Comparison of ENCODE assay signal across 8 mouse cellular contexts in the genomic region with DNA sequence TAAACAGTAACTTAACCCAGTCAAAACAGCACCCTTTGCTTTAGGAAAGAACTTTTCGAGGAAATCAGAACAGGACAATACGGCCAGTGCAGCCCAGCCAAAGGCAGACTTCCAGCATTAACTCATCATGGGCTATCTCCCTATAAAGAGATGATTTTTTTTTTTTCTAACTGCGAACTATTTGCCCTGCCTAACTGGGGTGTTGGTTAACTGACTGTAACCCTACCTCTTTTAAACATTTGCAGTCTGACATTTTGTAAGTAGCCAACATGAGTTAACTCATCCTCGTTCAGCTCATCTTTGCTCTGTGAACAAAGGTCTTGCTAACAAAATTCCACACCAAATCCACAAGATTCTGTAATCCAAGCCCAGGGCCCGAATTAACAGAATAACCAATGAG. TPM values are rescaled to one million over a fixed set of nuclear protein-coding genes. Genes with fewer than 3 reads are reported as not detected.
A peak's percentile ranks its signal among the peaks of the same experiment; 100 is the strongest.
DNase-seq lines count a peak whose midpoint lies in the region; ATAC-seq and TF ChIP-seq lines count a peak whose summit lies in the region.

No protein-coding gene starts in this region.

- no peaks in the 10 kb centered on the region for H3K36me3 ChIP-seq in embryonic facial prominence, embryonic 15.5 days
- no peaks in the 10 kb centered on the region for H3K36me3 ChIP-seq in intestine, embryonic 16.5 days (ENCODE audit: control insufficient read depth, insufficient read depth, low read length)
- H3K36me3 ChIP-seq in midbrain, postnatal 0 days (ENCODE audit: insufficient read depth, low read length) = no peaks in the 10 kb centered on the region

- peak; percentile 85 for DNase-seq in kidney, adult 9 months
- DNase-seq in kidney, postnatal 25 days = no peak
- DNase-seq in midbrain, postnatal 0 days (ENCODE audit: low spot score) = no peak
- DNase-seq in cerebellum, adult 11 months = no peak
- DNase-seq in left cerebral cortex, adult 11 months (ENCODE audit: low spot score) = no peak
- DNase-seq in ovary, postnatal 36 days (ENCODE audit: low spot score) = no peak

- H3K4me1 ChIP-seq in embryonic facial prominence, embryonic 15.5 days = peaks cover 32% of the 10 kb centered on the region
- H3K4me1 ChIP-seq in intestine, embryonic 16.5 days (ENCODE audit: control insufficient read depth, insufficient read depth, low read length) = peaks cover 23% of the 10 kb centered on the region; the same call in 1 of the 2 replicates
- H3K4me1 ChIP-seq in midbrain, postnatal 0 days (ENCODE audit: insufficient read depth, low read length) = peaks cover 12% of the 10 kb centered on the region

- H3K27ac ChIP-seq in embryonic facial prominence, embryonic 15.5 days (replicated peaks) = no peak overlapping the region
- H3K27ac ChIP-seq in intestine, embryonic 16.5 days (ENCODE audit: low read length) = no peak overlapping the region
- H3K27ac ChIP-seq in midbrain, postnatal 0 days (ENCODE audit: low read depth, low read length) = peak overlapping the region; percentile 95

- no peak for ATAC-seq in embryonic facial prominence, embryonic 15.5 days (ENCODE audit: insufficient number of reproducible peaks, low FRiP score, low TSS enrichment, low read depth)
- no peak for ATAC-seq in intestine, embryonic 16.5 days
- ATAC-seq in midbrain, postnatal 0 days (ENCODE audit: low FRiP score) = no peak

- H3K9ac ChIP-seq in embryonic facial prominence, embryonic 15.5 days = no peak overlapping the region
- no peak overlapping the region for H3K9ac ChIP-seq in intestine, embryonic 16.5 days (ENCODE audit: low read depth, low read length)
- H3K9ac ChIP-seq in midbrain, postnatal 0 days (replicated peaks; ENCODE audit: low read length, poor library complexity, severe bottlenecking) = peak overlapping the region; percentile 97; the same call in 1 of the 2 replicates

- 36% methylated on average over 5 of the region's 5 CpGs for whole genome bisulfite sequencing in embryonic facial prominence, embryonic 15.5 days
- WGBS in intestine, embryonic 16.5 days = 55% methylated on average over 5 of the region's 5 CpGs
- WGBS in midbrain, postnatal 0 days = 38% methylated on average over 5 of the region's 5 CpGs

- 0 out of 2 replicates have a peak overlapping the region, but pooled peaks have one; percentile 9 for H3K4me3 ChIP-seq in embryonic facial prominence, embryonic 15.5 days (replicated peaks)
- no peak overlapping the region for H3K4me3 ChIP-seq in intestine, embryonic 16.5 days (ENCODE audit: low read length)
- H3K4me3 ChIP-seq in midbrain, postnatal 0 days (ENCODE audit: low read depth, low read length) = peak overlapping the region; percentile 86

- no peak for TF ChIP-seq CTCF in midbrain, postnatal 0 days (IDR thresholded peaks at IDR 0.05)

- no peaks in the 10 kb centered on the region for H3K27me3 ChIP-seq in embryonic facial prominence, embryonic 15.5 days
- no peaks in the 10 kb centered on the region for H3K27me3 ChIP-seq in intestine, embryonic 16.5 days (replicated peaks; ENCODE audit: control insufficient read depth, insufficient read depth, low read length)
- H3K27me3 ChIP-seq in midbrain, postnatal 0 days (ENCODE audit: insufficient read depth, low read length) = no peaks in the 10 kb centered on the region

- H3K4me2 ChIP-seq in embryonic facial prominence, embryonic 15.5 days (replicated peaks) = peak overlapping the region; percentile 84
- peak overlapping the region; percentile 38; the same call in 1 of the 2 replicates for H3K4me2 ChIP-seq in intestine, embryonic 16.5 days (ENCODE audit: low read depth, low read length)
- H3K4me2 ChIP-seq in midbrain, postnatal 0 days (ENCODE audit: low read depth, low read length, poor library complexity, severe bottlenecking) = peak overlapping the region; percentile 78

- no peaks in the 10 kb centered on the region for H3K9me3 ChIP-seq in embryonic facial prominence, embryonic 15.5 days (replicated peaks)
- no peaks in the 10 kb centered on the region for H3K9me3 ChIP-seq in intestine, embryonic 16.5 days (ENCODE audit: control insufficient read depth, low read length)
- no peaks in the 10 kb centered on the region for H3K9me3 ChIP-seq in midbrain, postnatal 0 days (ENCODE audit: low read length)

RNA-seq across cellular contexts. Expression of a gene that starts 1.5 kb away (rescaled TPM):
- 29.1 and 30.4 TPM in 2 replicates for polyA plus RNA-seq in embryonic facial prominence, embryonic 15.5 days (2015; fragmentation: Nextera tagmentation; extraction: Ambion mirVana)
- polyA plus RNA-seq in intestine, embryonic 16.5 days (2015; fragmentation: Nextera tagmentation; extraction: Ambion mirVana) = 17.1 and 17.2 TPM in 2 replicates
- total RNA-seq in midbrain, postnatal 0 days (2014; rRNA removed) = 61.7 and 76.5 TPM in 2 replicates
- polyA plus RNA-seq in midbrain, postnatal 0 days (2015; fragmentation: Nextera tagmentation; extraction: Ambion mirVana) = 141 and 165 TPM in 2 replicates

RNA-seq across cellular contexts. Expression of a gene that starts 59.8 kb away (rescaled TPM):
- polyA plus RNA-seq in embryonic facial prominence, embryonic 15.5 days (2015; fragmentation: Nextera tagmentation; extraction: Ambion mirVana) = 26.1 and 27.0 TPM in 2 replicates
- 17.9 and 19.3 TPM in 2 replicates for polyA plus RNA-seq in intestine, embryonic 16.5 days (2015; fragmentation: Nextera tagmentation; extraction: Ambion mirVana)
- total RNA-seq in midbrain, postnatal 0 days (2014; rRNA removed) = 7.9 and 22.4 TPM in 2 replicates
- polyA plus RNA-seq in midbrain, postnatal 0 days (2015; fragmentation: Nextera tagmentation; extraction: Ambion mirVana) = 3.8 and 4.0 TPM in 2 replicates
